Mouse (Mus musculus) subcutaneous adipose tissue, adult 2 months (tissue): Measurements from ENCODE around the gene Btbd35f17. TPM values are rescaled to one million over a fixed set of nuclear protein-coding genes. Genes with fewer than 3 reads are reported as not detected.

Experiments
- polyA plus RNA-seq: library from polyadenylated mRNA; depleted of rRNA; stranded (reverse); fragments of >200 nt; gene quantifications from 2 replicates; pipeline ENCODE4 v1.2.3, GENCODE M21; 2012; ENCODE audit warnings: low replicate concordance; rRNA removed

The Btbd35f17 gene
- not detected in 2 replicates for polyA plus RNA-seq

GRCm38 (mm10) chrX:4370336-4370735 is at the start of gene Btbd35f17:
TSS of gene Btbd35f17 (plus strand) at chrX:4370636.

Other genes starting within 250 kb of the Btbd35f17 start
- gene Btbd35f28, start 174.1 kb upstream of the Btbd35f17 start, polyA plus RNA-seq = not detected in 2 replicates
- gene Btbd35f20, start 79.4 kb upstream of the Btbd35f17 start, polyA plus RNA-seq = not detected in 2 replicates